Mouse (Mus musculus): Measurements from ENCODE around the gene Ttc21a. TPM values are rescaled to one million over a fixed set of nuclear protein-coding genes. Genes with fewer than 3 reads are reported as not detected.

The Ttc21a gene
- total RNA-seq, 2 experiments from 2014 or later: 0.55 TPM

- intact Hi-C loops (cut with DNase I): no loop called here
- no peak for DNase-seq (ENCODE audit: low spot score in 2 of 2)
These were observed 3.7 kb upstream of the Ttc21a start for GRCm38 (mm10) chr9:119933675-119934074.

DNA sequence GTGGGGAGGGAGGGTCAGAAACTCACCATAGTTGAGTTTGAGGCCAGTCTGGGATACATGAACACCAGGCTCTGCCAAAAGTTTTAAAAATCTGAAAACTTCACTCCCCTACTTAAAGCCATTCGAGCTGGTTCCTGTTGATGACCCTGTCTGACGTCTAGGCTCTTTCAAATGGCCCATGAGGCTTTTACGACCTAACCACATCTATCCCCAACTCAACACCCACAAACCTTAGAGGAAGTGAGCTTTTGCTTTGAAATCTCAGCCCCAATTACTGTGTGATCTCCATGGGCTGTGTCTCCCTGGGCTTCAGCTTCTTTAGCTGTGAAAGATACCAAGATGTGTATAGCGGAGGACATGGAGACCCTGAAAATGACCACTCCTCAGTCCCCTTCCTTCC lies 1.1 kb downstream of the Ttc21a start:
- no peak for DNase-seq (ENCODE audit: low spot score in 2 of 2)
- intact Hi-C loops (cut with DNase I): no loop called here

DNA sequence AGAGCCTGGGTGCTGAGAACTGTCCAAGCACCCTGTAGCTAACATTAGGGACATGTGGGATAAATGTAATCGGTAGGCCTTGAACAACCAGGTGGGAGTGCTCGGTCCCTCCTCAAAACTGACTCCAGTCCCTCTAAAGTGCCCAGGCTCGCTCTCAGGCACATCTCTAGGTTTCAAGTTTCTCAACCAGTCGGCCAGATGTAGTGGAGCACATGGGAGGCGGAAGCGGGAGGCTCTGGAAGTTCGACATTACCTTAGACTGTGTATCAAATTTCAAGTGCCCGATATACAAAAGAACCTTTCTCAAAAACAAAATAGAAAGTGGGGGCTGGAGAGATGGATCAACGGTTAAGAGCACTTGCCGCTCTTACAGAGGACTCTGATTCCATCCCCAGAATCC lies 2.2 kb downstream of the Ttc21a start:
- intact Hi-C loops (cut with DNase I): no loop called here
- DNase-seq (ENCODE audit: low spot score in 2 of 2): no peak

- intact Hi-C loops (cut with DNase I): no loop called here
- DNase-seq (ENCODE audit: low spot score in 2 of 2): no peak
These were observed 4.0 kb downstream of the Ttc21a start for GRCm38 (mm10) chr9:119941407-119941806.

DNA sequence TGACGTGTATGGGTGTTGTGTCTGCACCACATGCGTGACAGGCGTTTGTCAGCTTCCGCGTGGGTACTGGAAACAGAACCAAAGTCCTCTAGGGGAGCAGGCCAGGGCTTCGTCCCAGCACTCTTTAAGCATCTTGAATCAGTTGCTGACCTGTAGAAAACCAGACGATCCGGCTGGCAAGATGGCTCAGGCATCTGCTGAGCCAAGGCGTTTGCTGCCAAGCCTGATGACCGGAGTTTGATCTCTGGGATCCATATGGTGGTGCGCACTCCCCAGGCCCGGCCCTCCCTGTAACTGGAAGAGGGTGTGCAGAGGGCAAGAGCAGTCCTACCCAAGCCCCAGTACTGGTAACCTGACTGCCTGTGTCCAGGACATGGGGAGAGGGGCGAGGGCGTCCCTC lies 4.5 kb downstream of the Ttc21a start:
- DNase-seq (ENCODE audit: low spot score in 2 of 2): no peak
- intact Hi-C loops (cut with DNase I): no loop called here

GRCm38 (mm10) chr9:119943326-119943725 lies 5.9 kb downstream of the Ttc21a start:
- no peak for DNase-seq (ENCODE audit: low spot score in 2 of 2)
- intact Hi-C loops (cut with DNase I): no loop called here

- intact Hi-C loops (cut with DNase I): no loop called here
- no peak for DNase-seq (ENCODE audit: low spot score in 2 of 2)
These were observed 7.9 kb downstream of the Ttc21a start for GRCm38 (mm10) chr9:119945173-119945900.

DNA sequence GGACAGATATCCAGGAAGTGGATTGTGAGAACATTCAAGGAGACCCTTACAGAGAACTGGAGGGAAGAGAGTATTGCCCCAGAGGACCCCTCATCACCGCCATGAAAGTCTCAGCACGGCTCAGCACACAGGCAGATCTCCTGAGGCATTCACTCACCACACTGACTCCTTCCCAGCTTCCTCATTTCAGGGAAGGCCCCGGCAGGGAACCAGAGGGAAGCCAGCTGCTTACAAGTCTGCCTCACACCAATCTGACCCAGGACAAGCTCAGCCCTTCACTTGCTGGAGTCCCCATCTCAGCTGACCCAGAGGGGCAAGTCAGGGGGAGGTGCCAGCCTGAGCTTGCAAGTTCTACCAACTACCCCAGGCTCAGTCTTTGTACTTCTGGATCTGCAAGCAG lies 11.4 kb downstream of the Ttc21a start:
- intact Hi-C loops (cut with DNase I): no loop called here

DNA sequence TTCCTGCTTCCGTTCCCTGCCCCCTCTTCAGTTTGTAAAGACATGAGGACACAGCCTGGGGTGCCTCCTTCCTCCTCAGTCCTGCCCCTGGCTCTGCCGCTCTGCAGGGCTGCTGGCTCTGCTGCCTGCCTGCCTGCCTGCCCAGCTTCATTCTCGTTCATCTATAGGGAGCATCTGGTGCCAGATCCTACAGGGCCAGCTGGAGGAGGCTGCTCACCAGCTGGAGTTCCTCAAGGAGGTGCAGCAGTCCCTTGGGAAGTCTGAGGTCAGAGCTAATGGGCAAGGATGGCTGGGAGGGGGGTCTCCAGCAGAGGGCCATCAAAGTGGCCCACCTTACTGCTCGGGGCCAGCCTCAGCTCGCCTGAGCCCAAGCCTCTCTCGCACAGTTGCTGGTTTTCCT lies 13.0 kb downstream of the Ttc21a start:
- intact Hi-C loops (cut with DNase I): no loop called here
- DNase-seq (ENCODE audit: low spot score in 2 of 2): no peak

More for the DNA sequence above, 11.4 kb downstream of the Ttc21a start:
- DNase-seq (ENCODE audit: low spot score in 2 of 2): no peak

DNA sequence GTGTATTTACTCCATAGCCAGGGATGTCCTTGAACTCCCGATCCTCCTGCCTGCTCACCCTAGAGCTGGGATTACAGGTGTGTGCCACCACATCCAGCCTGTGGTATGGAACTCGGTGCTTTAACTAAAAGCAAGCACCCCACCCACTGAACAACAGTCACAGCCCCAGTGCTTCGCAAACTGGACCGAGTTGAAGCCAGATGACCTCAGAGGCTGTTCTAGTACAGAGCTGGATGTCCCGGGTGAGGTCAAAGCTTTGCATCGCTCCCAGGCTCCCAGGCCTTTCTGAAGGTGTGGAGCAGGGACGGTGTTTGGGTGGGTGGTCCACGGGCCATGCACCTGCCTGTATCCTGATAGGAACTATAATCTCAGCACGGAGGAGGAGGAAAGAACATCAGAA lies 14.0 kb downstream of the Ttc21a start:
- no peak for DNase-seq (ENCODE audit: low spot score in 2 of 2)
- intact Hi-C loops (cut with DNase I): no loop called here

DNA sequence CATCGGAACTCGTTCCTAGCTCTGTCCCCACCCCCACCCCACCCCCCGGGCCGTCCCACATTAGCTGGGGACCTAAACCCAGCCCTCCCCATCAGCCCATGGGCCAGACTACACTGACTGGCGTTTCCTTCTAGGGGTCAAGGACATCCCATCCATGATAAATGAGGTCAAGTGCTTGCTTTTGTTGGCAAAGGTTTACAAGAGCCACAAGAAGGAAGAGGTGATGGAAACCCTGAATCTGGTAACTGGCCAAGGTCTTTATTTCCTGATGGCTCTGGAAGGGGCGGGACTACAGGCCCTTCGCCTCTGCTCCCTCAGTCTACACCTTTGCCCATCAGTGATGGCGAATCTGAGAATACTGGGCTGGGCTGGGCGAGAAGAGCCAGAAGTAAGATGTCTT lies 21.4 kb downstream of the Ttc21a start:
- intact Hi-C loops (cut with DNase I): no loop called here
- no peak for DNase-seq (ENCODE audit: low spot score in 2 of 2)

GRCm38 (mm10) chr9:119962216-119962615 lies 24.8 kb downstream of the Ttc21a start:
- intact Hi-C loops (cut with DNase I): loop anchor here (5.0 kb wide), 1 partner anchor 50 kb away; no protein-coding TSS in a partner anchor
- no peak for DNase-seq (ENCODE audit: low spot score in 2 of 2)

DNA sequence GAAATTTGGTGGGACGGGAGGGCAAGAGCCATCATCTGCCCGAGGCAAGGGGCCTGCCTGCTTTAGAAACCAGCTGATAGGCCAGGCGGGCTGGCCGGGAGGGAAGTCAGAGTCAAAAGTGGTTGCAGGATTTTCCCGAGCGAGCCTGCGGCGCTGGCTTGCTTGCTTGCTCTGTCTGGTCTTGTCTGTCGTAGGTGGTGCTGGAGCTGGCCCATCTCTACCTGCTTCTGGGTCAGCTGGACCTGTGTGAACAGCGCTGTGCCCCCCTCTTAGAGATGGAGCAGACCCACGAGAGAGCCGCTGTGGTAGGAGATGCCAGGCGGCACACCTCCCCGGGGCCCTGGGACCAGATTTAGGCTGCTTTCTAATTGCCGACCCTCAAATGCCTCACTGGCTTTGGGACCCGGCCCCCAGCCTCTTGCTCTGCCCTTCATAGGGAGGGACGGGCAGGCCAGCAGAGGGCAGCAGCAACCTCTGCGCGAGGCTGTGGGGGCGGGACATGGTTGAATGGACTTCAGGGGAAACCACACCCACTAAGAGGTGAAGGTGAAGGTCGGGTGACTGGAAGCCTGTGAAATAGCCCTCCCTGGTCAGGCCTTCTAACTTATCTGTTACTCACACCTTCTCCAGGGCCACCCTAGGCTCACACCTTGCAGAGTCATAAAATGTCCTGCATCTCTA lies 25.7 kb downstream of the Ttc21a start:
- intact Hi-C loops (cut with DNase I): loop anchor here (5.0 kb wide), 1 partner anchor 49 kb away; no protein-coding TSS in a partner anchor

GRCm38 (mm10) chr9:119964206-119964605 lies 26.8 kb downstream of the Ttc21a start:
- no peak for DNase-seq (ENCODE audit: low spot score in 2 of 2)
- intact Hi-C loops (cut with DNase I): loop anchor here (5.0 kb wide), 1 partner anchor 48 kb away; no protein-coding TSS in a partner anchor

More for the DNA sequence above, 25.7 kb downstream of the Ttc21a start:
- DNase-seq (ENCODE audit: low spot score in 2 of 2): peak in 1 of 2 experiments; percentile 19

DNA sequence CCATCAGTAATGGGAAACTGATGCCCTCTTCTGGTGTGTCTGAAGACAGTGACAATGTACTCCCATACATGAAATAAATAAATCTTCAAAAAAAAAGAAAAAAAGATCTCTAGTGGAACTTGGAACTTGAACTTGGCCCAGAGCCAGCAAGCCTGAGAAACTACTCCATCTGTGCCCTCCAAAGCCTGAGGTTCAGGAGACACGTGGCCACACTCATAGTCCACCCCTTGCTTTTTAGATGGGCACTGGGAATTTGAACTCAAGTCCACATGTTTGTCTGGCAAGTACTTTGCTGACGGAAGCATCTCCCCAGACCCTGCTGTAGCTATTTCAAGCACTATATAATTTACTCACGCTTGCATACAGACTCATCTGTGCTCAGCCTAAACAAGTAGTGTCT lies 27.8 kb downstream of the Ttc21a start:
- intact Hi-C loops (cut with DNase I): no loop called here
- no peak for DNase-seq (ENCODE audit: low spot score in 2 of 2)

DNA sequence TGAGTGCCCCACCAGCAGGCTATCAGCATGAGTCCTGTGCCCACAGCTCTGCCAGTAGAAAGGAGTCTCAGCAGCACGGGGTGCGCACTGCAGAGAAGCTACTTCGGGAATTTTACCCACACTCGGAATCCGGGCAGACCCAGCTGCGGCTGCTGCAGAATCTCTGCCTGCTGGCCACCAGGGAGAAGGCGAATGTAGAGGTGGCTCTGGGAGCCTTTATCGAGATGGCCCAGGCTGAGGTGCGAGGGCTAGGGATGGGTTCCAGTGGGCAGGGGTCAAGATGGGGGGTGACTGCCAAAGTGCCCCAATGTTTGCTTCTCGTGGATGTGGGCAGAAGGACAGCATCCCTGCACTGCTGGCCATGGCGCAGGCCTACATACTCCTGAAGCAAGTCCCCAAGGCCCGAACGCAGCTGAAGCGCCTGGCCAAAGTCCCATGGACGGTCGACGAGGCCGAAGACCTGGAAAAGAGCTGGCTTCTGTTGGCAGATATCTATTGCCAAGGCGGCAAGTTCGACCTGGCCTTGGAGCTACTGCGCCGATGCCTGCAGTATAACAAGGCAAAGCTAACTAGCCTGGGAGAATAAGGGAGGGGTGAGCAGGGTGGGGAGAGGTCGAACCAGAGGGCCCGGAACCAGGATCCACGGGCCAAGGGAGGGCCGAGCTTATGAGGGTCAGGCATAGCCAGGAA lies 29.0 kb downstream of the Ttc21a start:
- DNase-seq (ENCODE audit: low spot score in 2 of 2): no peak
- intact Hi-C loops (cut with DNase I): no loop called here

- no peak for DNase-seq (ENCODE audit: low spot score in 2 of 2)
These were observed 32.4 kb downstream of the Ttc21a start for GRCm38 (mm10) chr9:119969811-119970210.

DNA sequence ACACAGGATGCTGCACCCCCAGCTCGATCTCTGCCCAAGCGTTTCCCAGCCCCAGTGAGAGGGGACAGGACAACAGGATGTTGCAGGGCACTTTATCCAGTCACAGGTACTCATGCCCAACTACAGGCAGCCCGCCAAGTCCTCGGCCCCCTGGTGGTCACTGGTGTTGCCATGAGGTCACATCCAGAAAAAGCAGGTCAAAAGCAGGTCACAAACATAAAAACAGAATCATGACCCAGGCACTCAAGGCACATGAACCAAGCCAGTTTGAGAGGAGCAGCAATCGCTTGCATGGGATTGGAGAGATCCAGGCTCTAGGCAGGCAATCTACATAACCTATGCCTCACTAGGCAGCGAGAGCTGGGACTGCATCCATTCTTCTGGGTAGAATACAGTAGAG lies 32.8 kb downstream of the Ttc21a start:
- intact Hi-C loops (cut with DNase I): no loop called here
- no peak for DNase-seq (ENCODE audit: low spot score in 2 of 2)

More at GRCm38 (mm10) chr9:119969811-119970210, 32.4 kb downstream of the Ttc21a start:
- intact Hi-C loops (cut with DNase I): no loop called here

GRCm38 (mm10) chr9:119970763-119971656 lies 33.6 kb downstream of the Ttc21a start:
- intact Hi-C loops (cut with DNase I): no loop called here
- DNase-seq (ENCODE audit: low spot score in 2 of 2): peak; percentile 58 to 77
